Mouse (Mus musculus): ENCODE measurements around the gene Pepd.

The Pepd gene

GRCm38 (mm10) chr7:35025409-35026275 is 113.5 kb downstream of the Pepd start:
- in situ Hi-C loops (cut with MboI; ENCODE audit: unreplicated experiment in 2 of 2) = loop anchor here (5.0 to 25.0 kb wide), 6 partner anchors 147 to 763 kb away; partner anchors contain the start of genes Gm6096 (in 1 of the 2) and Nudt19 (in 1 of the 2)

DNA sequence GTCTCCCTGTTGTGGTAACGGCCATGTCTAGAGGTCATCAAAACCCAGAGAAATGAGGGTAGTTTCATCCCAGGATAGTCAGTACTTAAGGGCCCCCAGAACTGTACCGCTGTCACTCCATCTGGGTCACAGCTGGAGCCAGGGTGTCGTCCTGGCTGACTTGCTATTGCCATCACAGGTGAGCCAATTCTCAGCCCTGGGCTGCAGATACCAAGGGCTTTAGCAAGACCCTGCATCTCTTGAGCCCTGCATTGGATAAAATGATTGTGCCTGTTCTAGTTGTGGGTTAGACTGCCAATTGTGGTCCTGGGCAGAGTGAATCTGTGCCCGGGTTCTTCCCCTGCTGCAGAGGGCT is 114.1 kb downstream of the Pepd start:
- in situ Hi-C loops (cut with MboI; ENCODE audit: unreplicated experiment in 2 of 2) = loop anchor here (5.0 to 25.0 kb wide), 6 partner anchors 146 to 764 kb away; partner anchors contain the start of genes Gm6096 (in 1 of the 2) and Nudt19 (in 1 of the 2)

- in situ Hi-C loops (cut with MboI; ENCODE audit: unreplicated experiment in 2 of 2) = loop anchor here (5.0 to 25.0 kb wide), 6 partner anchors 145 to 765 kb away; partner anchors contain the start of genes Gm6096 (in 1 of the 2) and Nudt19 (in 1 of the 2)
These were observed 114.7 kb downstream of the Pepd start for GRCm38 (mm10) chr7:35026838-35027291.

- in situ Hi-C loops (cut with MboI; ENCODE audit: unreplicated experiment in 2 of 2) = loop anchor here (5.0 to 25.0 kb wide), 6 partner anchors 144 to 766 kb away; partner anchors contain the start of genes Gm6096 (in 1 of the 2) and Nudt19 (in 1 of the 2)
These were observed 115.7 kb downstream of the Pepd start for GRCm38 (mm10) chr7:35027801-35028420.

DNA sequence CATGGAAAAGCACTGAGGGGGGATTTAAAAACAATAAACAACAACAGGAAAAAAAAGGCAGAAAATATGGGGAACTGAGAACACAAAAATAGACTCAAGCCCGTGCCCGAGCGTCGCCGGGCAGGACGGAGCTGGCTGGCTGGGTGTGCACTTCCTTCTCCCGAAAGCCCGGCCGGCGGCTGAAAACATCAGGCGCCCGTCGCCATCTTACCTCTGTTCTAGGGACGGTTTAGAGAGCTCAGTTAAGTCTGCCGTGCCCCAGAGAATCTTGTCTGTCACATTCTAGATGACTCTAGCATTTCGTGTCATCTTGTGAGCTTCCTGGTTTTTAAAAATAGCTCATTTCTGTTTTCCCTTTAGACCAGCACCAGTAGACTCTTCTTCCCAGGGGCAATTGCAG is 116.4 kb downstream of the Pepd start:
- in situ Hi-C loops (cut with MboI; ENCODE audit: unreplicated experiment in 2 of 2) = loop anchor here (5.0 to 25.0 kb wide), 6 partner anchors 144 to 766 kb away; partner anchors contain the start of genes Gm6096 (in 1 of the 2) and Nudt19 (in 1 of the 2)

DNA sequence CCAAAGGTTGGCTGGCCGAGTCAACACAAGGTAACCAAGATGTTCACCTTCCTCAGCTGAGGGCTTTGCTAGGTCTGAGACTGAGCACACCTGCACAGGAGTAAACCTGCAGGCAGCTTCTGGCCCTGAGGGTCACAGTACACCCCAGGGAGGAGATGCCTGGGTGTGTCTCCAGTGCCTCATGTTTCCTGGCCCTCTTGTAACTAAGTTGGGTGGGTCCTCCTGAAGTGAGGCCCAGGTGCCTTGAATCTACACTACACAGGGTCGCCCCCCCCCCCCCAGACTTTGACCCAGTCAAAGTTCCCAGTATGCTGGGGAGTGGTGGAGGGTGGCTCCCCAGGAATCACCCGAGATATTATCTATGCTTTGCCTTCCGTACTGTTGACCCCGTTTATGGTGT is 117.0 kb downstream of the Pepd start:
- in situ Hi-C loops (cut with MboI; ENCODE audit: unreplicated experiment in 2 of 2) = loop anchor here (5.0 to 25.0 kb wide), 6 partner anchors 143 to 767 kb away; partner anchors contain the start of genes Gm6096 (in 1 of the 2) and Nudt19 (in 1 of the 2)

DNA sequence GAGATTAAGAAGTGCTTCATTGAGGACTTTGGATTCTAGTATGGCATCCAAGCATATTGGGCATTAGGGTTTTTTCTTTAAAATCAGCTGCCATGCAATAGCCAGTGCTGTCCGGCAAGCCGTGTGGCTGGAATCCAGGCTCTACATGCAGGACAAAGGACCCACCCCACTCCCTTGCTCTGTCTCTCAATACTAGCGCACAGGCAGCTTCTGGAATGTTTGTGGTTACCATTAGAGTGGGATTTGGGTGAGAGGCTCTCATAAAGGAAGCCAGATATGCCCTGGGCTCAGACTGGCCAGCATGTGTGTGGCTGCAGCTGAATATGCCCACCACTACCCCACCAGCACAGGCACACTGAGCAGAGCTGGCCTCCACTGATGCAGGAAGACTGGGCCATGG is 117.5 kb downstream of the Pepd start:
- in situ Hi-C loops (cut with MboI; ENCODE audit: unreplicated experiment in 2 of 2) = loop anchor here (5.0 to 25.0 kb wide), 7 partner anchors 143 to 767 kb away; partner anchors contain the start of genes Gm6096 (in 1 of the 2) and Nudt19 (in 1 of the 2)

GRCm38 (mm10) chr7:35030567-35030966 is 118.4 kb downstream of the Pepd start:
- in situ Hi-C loops (cut with MboI; ENCODE audit: unreplicated experiment in 2 of 2) = loop anchor here (5.0 to 25.0 kb wide), 4 partner anchors 227 to 768 kb away; partner anchors contain the start of genes Gm6096 (in 1 of the 2) and Nudt19 (in 1 of the 2)

GRCm38 (mm10) chr7:35035141-35035553 is 123.0 kb downstream of the Pepd start:
- in situ Hi-C loops (cut with MboI; ENCODE audit: unreplicated experiment in 2 of 2) = loop anchor here (25.0 kb wide), 3 partner anchors 527 to 773 kb away; partner anchors contain the start of genes Gm6096 (in 1 of the 2) and Nudt19 (in 1 of the 2)

- in situ Hi-C loops (cut with MboI; ENCODE audit: unreplicated experiment in 2 of 2) = loop anchor here (25.0 kb wide), 3 partner anchors 527 to 773 kb away; partner anchors contain the start of genes Gm6096 (in 1 of the 2) and Nudt19 (in 1 of the 2)
These were observed 123.4 kb downstream of the Pepd start for GRCm38 (mm10) chr7:35035565-35035964.

GRCm38 (mm10) chr7:35036266-35036731 is 124.1 kb downstream of the Pepd start:
- in situ Hi-C loops (cut with MboI; ENCODE audit: unreplicated experiment in 2 of 2) = loop anchor here (25.0 kb wide), 3 partner anchors 526 to 774 kb away; partner anchors contain the start of genes Gm6096 (in 1 of the 2) and Nudt19 (in 1 of the 2)

- in situ Hi-C loops (cut with MboI; ENCODE audit: unreplicated experiment in 2 of 2) = loop anchor here (25.0 kb wide), 3 partner anchors 525 to 775 kb away; partner anchors contain the start of genes Gm6096 (in 1 of the 2) and Nudt19 (in 1 of the 2)
These were observed 125.2 kb downstream of the Pepd start for GRCm38 (mm10) chr7:35037408-35037807.

DNA sequence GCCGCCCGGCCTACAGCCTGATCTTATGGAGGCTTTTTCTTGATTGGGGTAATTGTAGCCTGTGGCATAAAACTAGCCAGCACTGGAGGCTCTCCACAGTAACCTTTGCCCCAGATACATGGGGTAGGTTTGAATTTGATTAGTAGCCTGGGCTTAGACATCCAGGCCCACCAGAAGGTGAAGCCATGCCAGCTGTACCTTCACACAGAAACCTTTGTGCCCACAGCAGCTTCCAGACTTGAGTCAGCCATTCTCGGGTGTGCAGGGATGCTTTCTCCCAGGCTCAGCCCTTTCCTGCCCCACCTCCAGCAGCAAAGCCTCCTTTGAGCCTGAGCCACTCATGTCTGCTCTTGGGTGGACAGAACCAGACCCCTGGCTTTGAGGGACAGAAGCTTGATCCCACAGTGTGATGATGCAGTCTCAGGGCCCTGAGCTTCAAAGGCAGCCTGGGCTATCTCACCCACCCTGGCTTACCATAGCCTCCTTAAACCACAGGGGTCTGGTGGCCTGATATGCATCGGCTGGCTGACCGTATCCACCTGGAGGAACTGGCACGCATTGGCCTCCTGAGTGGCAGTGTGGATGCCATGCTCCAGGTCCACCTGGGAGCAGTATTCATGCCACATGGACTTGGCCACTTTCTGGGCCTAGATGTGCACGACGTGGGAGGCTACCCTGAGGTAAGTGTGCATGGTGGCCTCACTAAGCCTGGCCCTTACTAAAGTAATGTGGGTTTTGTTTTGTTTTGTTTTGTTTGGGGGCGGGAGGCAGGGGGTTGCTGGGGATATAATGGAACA is 128.2 kb downstream of the Pepd start:
- in situ Hi-C loops (cut with MboI; ENCODE audit: unreplicated experiment in 2 of 2) = loop anchor here (25.0 kb wide), 3 partner anchors 522 to 778 kb away; partner anchors contain the start of genes Gm6096 (in 1 of the 2) and Nudt19 (in 1 of the 2)

DNA sequence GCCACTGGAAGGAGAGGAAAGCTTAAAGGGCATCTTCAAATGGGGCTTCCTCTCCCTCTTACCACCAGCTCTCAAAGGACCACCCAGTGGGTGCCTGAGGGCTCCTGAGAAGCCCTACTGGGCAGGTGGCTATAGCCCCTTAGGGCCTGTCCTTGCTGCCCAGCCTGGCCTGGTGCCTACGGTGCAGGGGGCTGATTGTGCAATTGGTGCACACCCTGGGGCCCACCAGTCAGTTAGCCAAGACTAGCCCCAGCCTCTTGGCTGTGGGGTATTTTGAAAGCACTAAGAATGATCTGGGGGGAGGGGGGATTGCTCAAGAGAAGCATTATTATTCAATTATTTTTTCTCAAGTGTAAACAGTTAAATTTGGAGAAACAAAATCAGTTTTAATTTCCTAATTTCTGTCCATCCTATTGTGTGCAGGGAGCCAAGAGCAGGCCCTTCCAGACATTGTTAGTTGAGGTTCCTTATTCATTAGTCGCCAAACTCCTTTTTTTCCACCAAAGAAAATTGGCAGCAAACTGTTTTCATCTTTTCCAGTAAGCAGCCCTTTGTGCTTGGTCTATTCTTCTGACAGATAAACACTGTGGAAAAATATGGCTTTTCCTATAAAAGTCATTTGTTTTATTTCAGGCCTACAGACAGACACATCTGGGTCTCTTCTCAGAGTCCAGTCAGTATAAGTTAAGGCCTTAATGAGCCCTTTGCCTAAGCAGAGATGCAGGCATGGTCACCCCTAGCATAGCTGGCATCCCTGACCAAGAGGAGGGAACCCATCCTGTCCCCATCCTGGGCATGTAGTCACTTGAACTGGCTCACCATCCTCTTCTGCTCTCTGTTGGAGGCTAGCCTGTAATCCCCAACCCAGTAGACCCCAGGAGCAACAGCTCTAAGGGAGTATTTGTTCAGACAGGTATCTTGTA is 129.4 kb downstream of the Pepd start:
- in situ Hi-C loops (cut with MboI; ENCODE audit: unreplicated experiment in 2 of 2) = loop anchor here (25.0 kb wide), 3 partner anchors 521 to 779 kb away; partner anchors contain the start of genes Gm6096 (in 1 of the 2) and Nudt19 (in 1 of the 2)

DNA sequence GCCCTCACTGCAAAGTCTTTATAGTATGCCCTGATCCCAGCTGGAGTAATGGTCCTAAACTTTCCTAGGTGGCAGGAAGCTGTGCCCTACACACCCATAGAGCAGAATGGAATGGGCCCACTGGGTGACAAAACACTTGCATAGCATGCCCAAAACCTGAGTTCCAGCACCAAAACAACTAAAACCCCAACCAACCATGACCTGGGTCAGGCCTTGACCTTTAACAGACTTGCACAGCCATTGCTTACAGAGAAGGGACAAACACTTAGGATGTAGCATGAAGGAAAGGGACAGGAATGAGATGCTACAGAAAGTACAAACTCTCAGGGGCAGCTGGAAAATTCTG is 130.0 kb downstream of the Pepd start:
- in situ Hi-C loops (cut with MboI; ENCODE audit: unreplicated experiment in 2 of 2) = loop anchor here (25.0 kb wide), 3 partner anchors 520 to 780 kb away; partner anchors contain the start of genes Gm6096 (in 1 of the 2) and Nudt19 (in 1 of the 2)

DNA sequence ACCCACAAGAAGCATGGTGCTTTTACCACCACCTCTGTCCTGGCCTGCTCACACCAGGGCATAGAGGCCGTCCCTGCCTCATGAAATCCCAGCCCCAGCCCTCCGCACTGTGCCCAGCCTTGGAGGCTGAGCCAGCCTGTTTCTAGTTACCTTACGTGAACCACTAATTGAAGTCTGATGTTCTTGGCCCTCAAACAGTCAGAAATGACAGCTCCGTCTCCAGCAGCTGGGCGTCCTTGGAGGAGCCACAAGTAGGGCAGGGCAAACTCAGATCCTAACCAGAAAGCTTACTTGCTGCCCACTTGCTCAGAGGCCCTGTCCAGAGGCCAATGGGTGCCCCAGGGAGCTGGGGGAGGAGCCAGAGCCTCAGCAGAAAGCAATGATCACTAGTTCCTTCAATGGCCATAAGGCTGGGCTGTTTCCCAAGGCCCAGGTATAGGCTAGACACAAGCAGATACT is 130.6 kb downstream of the Pepd start:
- in situ Hi-C loops (cut with MboI; ENCODE audit: unreplicated experiment in 2 of 2) = loop anchor here (25.0 kb wide), 3 partner anchors 520 to 780 kb away; partner anchors contain the start of genes Gm6096 (in 1 of the 2) and Nudt19 (in 1 of the 2)

- in situ Hi-C loops (cut with MboI; ENCODE audit: unreplicated experiment in 2 of 2) = loop anchor here (25.0 kb wide), 3 partner anchors 519 to 781 kb away; partner anchors contain the start of genes Gm6096 (in 1 of the 2) and Nudt19 (in 1 of the 2)
These were observed 131.2 kb downstream of the Pepd start for GRCm38 (mm10) chr7:35043266-35043817.

Measured in v-Abl transformed pro-B cells (cell line).